Mouse (Mus musculus): ENCODE data around the gene C2cd5.

DNA sequence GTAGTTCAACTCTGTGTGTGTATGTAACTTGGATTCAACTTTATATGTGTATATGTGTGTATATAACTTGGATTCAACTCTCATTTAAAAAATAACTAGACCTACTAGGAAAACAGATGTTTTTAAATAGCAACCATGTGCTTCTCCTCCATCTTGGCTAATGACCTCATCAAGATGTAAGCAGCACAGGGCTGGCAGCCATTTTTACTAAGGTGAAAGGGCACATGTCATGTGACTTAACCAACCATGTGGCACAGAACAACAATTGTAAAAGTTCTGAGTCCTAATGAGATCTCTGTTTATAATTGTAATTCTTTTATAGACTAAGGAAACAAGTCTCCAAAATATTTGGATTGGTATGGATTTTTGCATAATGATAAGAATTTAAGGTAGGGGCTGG is 25.8 kb upstream of the C2cd5 start:
- no peak for TF ChIP-seq CTCF (IDR thresholded peaks at IDR 0.05; ENCODE audit: extremely low read depth, insufficient read depth, low read length)
- TF ChIP-seq POLR2A (IDR thresholded peaks at IDR 0.05; ENCODE audit: extremely low read depth, insufficient read depth, low read length) = no peak
